Mouse (Mus musculus): ENCODE results near the gene Adgrg2.

Adgrg2 gene

DNA sequence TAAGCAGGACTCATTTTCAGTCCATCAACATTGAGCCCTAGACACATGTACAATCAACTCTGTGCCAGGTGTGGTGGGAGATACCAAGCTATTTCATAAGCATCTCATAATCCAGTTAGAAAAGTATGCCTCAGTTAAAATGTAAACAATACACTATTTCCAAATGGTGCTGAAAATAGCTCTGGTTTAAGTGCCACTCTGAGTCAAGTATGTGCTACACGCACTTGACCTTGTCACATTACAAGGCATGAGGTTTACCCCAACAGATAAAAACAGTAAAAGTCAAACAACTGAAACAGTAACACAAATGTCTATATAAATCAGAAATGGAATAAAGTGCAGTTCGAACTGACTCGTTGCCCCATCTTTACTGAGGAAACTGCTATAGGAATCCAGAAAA, 110.6 kb downstream of the Adgrg2 start:
- in situ Hi-C loops (cut with MboI; ENCODE audit: unreplicated experiment in 2 of 2), result no loop called here

DNA sequence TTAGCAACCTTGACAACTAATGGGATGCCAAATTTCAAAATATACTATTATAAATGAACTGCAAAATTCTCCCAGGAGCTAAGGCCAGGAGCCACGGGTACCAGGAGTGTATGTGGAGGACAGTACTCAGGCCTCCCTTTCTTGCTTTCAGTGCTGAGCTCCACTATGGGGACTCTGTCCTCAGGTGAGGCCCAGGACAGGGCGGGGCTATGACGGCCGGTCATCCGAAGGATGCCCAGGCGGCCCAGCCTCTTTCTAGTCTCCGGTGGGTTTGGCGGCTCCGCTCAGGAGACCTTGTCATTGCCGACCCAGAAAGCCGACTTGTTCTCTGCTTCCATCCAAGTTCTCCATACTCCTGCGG, 111.2 kb downstream of the Adgrg2 start:
- in situ Hi-C loops (cut with MboI; ENCODE audit: unreplicated experiment in 2 of 2), result no loop called here

DNA sequence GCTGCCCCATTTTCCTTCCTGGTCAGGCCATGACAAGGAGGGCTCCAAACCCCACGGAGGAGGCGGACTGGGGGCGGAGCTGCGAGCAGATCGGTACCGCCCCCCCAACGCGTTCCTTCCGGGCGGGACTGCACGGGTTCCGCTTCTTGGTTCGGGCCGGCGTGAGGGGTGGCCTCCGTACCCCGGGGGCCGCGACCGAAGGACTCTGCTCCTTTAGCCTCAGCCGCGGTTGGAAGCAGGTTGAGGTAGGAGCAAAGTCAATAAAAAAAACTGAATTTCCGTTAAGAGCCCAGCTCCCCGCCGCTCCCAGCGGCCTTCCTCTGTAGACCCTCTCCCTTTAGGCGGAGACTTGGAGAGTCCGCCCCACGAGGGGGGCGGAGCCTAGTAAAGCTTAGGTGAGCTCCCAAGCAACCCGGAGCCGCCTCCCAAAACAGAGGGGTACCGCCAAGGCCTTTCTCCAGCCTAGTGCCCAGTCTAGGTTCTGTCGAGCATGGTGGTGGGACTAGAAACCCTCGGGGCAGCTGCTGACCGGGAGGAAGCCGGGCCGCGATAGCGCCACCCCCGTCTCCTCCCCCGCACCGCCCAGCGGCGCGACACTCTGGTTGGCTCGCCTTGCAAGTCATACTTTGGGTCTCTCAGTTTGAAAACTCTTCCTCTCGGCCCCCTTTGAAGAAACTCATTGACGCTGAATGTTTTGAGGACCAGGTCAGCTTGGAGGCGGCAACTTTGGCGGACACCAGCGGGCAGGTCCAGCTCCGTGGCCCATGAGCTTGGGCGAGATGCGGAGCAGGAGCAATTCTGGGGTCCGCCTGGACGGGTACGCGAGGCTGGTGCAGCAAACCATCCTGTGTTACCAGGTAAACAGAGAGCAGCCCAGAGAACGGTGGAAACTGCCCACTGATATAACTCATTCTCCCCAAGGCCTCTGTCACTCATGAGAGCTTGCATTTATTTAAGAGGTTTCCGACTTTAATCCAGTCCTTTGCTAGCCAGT, 111.9 kb downstream of the Adgrg2 start, which contains the start of gene Phka2:
Gene Phka2 (plus strand): TSS at position 119 of the 994 bp plus-strand sequence.
- in situ Hi-C loops (cut with MboI; ENCODE audit: unreplicated experiment in 2 of 2), result no loop called here

DNA sequence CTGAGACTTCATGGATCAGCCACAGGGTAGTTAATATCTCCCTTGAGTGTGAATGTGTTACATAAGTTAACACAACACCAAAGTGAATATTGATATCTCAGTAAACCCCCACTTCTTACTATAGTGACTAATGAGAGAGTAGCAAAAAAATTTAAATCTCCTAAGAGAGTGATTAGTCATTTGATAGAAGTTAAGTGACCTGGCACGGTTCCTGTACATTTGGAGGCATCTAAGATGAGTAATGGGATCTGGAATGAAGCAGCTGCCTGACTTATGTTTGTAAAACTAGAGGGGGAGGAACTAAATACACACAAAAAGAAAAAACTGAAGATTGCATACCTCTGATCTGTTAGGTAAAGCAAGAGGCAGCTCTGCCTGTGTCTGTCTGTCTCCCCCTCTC, 118.6 kb downstream of the Adgrg2 start:
- in situ Hi-C loops (cut with MboI; ENCODE audit: unreplicated experiment in 2 of 2), result no loop called here

DNA sequence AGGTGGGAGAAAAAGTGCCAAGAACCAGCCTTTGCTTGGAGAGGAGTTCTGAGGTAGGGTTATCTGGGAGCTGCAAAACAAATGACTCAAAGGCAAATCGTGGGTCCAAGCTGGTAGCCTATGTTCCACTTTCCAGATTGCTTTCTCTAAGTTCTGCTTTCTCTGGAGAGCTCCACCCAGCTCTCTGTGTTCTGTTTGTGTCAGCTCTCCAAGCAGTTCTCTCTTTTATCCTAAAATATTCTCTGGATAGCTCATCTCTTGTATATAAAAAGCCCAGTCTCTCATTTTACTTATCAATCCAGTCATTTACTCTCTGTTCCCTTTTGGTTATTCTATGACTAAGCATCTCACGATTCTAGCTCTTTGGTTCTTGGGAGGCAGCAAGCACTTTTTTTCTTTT, 119.7 kb downstream of the Adgrg2 start:
- in situ Hi-C loops (cut with MboI; ENCODE audit: unreplicated experiment in 2 of 2), result no loop called here

DNA sequence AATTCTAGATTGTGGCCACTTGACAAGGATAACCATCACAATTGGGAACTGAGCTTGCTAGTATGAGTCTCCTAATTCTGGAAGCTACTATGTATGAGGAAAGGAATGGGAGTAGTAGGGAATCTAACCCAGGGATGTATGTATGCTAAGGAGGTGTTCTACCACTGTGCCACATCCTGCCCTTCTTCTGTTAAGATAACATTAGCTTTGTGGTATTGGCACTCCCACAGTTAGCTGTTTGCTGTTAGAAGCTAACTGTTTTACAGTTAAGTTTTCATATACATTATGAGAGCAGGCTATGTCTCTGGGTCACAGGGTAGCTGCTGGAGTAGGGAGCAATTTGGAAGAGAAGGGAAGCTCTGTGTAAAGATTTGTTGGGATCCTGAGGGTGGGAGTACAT, 125.5 kb downstream of the Adgrg2 start:
- in situ Hi-C loops (cut with MboI; ENCODE audit: unreplicated experiment in 2 of 2), result no loop called here

DNA sequence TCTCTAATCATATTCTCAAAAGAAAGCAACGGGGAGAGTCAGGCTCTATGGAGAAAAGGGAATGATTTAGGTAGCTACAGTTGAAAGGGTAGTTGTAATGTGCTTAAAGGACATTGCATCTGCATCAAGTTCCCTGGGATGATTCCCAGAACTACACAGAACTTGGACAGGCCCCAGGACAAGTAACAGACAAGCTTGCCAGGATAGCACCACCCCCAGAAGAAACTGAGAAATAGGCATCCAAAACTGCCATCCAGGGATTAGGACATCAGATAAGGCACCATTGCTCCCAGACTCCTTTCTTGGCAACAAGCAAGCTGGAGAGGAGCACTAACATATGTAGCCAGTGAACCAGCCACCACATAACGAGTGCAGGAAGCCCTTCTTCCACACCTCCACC, 152.3 kb downstream of the Adgrg2 start:
- in situ Hi-C loops (cut with MboI; ENCODE audit: unreplicated experiment in 2 of 2), result no loop called here

Data from v-Abl transformed pro-B cells (cell line).